Mouse (Mus musculus): ENCODE measurements around the gene Cxcl16.

- TF ChIP-seq POLR2A (IDR thresholded peaks at IDR 0.05; ENCODE audit: low read depth, low read length): no peak
- TF ChIP-seq CTCF (IDR thresholded peaks at IDR 0.05; ENCODE audit: extremely low read depth, insufficient read length, insufficient replicate concordance, low read depth, low read length): no peak
These were observed 4.2 kb upstream of the Cxcl16 start for GRCm38 (mm10) chr11:70463970-70464369.

Measured in small intestine, adult 2 months (tissue).